Mouse (Mus musculus) C2C12 (cell line): Measurements from ENCODE around the gene Aff3. TPM values are rescaled to one million over a fixed set of nuclear protein-coding genes. Genes with fewer than 3 reads are reported as not detected.
A peak's percentile ranks its signal among the peaks of the same experiment; 100 is the strongest.

ENCODE experiments used
- H3K27me3 ChIP-seq: one replicate; pipeline ENCODE4 v1.6.1; 2011; ENCODE audit not compliant: control insufficient read depth, insufficient read depth, insufficient read length
- H3K36me3 ChIP-seq: one replicate; pipeline ENCODE4 v1.6.1; 2011; ENCODE audit not compliant: control insufficient read depth, insufficient read depth
- H3K4me3 ChIP-seq: one replicate; pipeline ENCODE4 v1.5.1; 2011; ENCODE audit warnings: mild to moderate bottlenecking, control low read depth; ENCODE audit not compliant: poor library complexity, insufficient read depth, severe bottlenecking
- H3K79me2 ChIP-seq: one replicate; pipeline ENCODE4 v1.6.1; 2011; ENCODE audit not compliant: control insufficient read depth, insufficient read depth
- H3K79me3 ChIP-seq: one replicate; pipeline ENCODE4 v1.6.1; 2011; ENCODE audit warnings: low read depth, control low read depth
- H3ac ChIP-seq: one replicate; pipeline ENCODE3; 2011; ENCODE audit warnings: low read depth; ENCODE audit not compliant: control insufficient read depth, insufficient read length
- CEBPB ChIP-seq: IDR thresholded peaks from one replicate; pipeline ENCODE4 v1.6.1; 2011; ENCODE audit warnings: low read depth, mild to moderate bottlenecking, control low read depth, moderate library complexity
- CTCF ChIP-seq: IDR thresholded peaks from one replicate; pipeline ENCODE4 v1.5.1; 2011; ENCODE audit not compliant: control insufficient read depth, insufficient read depth, insufficient read length
- FOSL1 ChIP-seq: IDR thresholded peaks from one replicate; pipeline ENCODE4 v1.8.0; 2011; ENCODE audit warnings: mild to moderate bottlenecking, low read length; ENCODE audit not compliant: poor library complexity, insufficient read depth, severe bottlenecking
- MAX ChIP-seq: IDR thresholded peaks from one replicate; pipeline ENCODE4 v1.6.1; 2011; ENCODE audit warnings: mild to moderate bottlenecking, control low read depth
- MYOD1 ChIP-seq: IDR thresholded peaks from one replicate; pipeline ENCODE4 v1.6.1; 2011; ENCODE audit warnings: low read depth; ENCODE audit not compliant: control insufficient read depth, insufficient read length
- MYOG ChIP-seq: IDR thresholded peaks from one replicate; pipeline ENCODE4 v1.6.1; 2011; ENCODE audit not compliant: control insufficient read depth, insufficient read length; ENCODE audit errors: extremely low read depth
- USF1 ChIP-seq: IDR thresholded peaks from one replicate; pipeline ENCODE4 v1.6.1; 2011; ENCODE audit warnings: low read depth, mild to moderate bottlenecking, control low read depth, moderate library complexity
- polyA plus RNA-seq: library from polyadenylated mRNA; unstranded; fragments of >200 nt; fragmentation: generic; extraction: Trizol; gene quantifications from one replicate; pipeline ENCODE4 v1.2.1, GENCODE M21; 2012; ENCODE audit warnings: missing spikeins

Aff3 gene
- polyA plus RNA-seq, 1 experiment = not detected

DNA sequence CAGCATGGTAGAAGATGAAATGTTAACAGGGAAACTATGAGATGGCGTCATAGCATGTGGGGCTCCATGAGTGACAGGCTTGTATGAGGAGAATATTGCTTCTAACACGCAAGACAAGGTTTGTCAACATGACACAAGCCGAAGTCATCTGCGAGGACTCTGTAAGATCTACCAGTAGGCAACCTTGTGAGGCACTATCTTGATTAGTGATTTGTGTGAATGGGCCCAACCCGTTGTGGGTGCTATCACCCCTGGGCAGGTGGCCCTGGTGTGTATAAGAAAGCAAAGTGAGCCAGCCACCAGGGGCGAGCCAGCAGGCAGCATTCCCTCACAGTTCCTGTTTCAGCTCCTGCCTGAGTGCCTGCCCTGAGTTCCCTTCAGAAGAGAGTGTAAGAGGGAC is 249.2 kb downstream of the Aff3 start:
- TF ChIP-seq MAX = no peak
- TF ChIP-seq CTCF = no peak
- TF ChIP-seq MYOG = no peak
- no peak for TF ChIP-seq FOSL1
- no peak for TF ChIP-seq MYOD1
- no peak for TF ChIP-seq USF1
- no peak for TF ChIP-seq CEBPB
- no peaks in the 10 kb centered on the region for H3K79me3 ChIP-seq
- H3ac ChIP-seq = no peak overlapping the region
- H3K36me3 ChIP-seq = no peaks in the 10 kb centered on the region
- no peak overlapping the region for H3K4me3 ChIP-seq
- H3K27me3 ChIP-seq = peaks cover 4% of the 10 kb centered on the region
- no peaks in the 10 kb centered on the region for H3K79me2 ChIP-seq

DNA sequence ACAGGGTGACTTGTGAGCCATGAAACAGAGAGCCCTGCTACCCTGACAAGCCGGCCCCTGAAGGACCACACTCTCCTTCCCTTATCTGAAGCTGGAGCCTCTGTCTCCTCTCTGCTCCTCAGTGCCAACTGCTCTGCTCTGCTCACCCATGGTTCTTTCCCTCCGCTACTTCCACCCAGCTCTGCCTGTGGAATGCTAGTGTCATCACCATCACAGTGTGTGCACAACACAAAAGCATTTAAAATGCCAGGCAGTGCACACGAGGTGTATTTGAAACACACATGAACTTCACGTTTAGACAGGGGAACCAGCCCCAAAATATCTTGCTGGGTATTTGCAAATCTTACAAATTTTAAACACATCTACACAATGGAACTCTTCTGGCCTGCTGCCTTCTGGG is 253.6 kb downstream of the Aff3 start:
- H3K79me3 ChIP-seq = no peaks in the 10 kb centered on the region
- TF ChIP-seq USF1 (no peak), CEBPB (no peak), MYOG (no peak), CTCF (no peak), FOSL1 (no peak), MYOD1 (no peak), MAX (no peak)
- no peak overlapping the region for H3ac ChIP-seq
- H3K36me3 ChIP-seq = no peaks in the 10 kb centered on the region
- no peaks in the 10 kb centered on the region for H3K79me2 ChIP-seq
- no peak overlapping the region for H3K4me3 ChIP-seq
- peaks cover 4% of the 10 kb centered on the region for H3K27me3 ChIP-seq

DNA sequence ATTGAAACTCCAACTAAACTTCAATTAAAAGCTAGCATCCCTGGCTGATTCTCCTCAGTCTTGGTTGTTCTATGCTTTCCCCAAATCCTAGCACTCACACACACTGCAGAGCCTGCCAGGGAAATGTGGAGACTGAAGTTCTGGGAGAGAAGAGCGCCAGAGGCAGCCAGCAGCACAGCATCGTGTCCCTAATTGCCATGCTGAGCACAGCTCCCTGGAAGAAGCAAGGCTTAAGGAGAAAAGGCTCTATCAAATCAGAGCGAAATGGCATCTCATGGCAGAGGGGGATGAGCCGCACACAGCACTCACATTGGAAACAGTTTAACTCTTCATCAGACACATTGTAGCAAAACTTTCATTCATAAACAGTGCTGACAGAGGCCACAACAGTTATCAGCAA is 254.3 kb downstream of the Aff3 start:
- Histone ChIP-seq H3K4me3 (no peak overlapping the region), H3K27me3 (peaks cover 4% of the 10 kb centered on the region), H3K79me2 (no peaks in the 10 kb centered on the region), H3K79me3 (no peaks in the 10 kb centered on the region), H3ac (no peak overlapping the region), H3K36me3 (no peaks in the 10 kb centered on the region)
- TF ChIP-seq MYOG (no peak), CTCF (no peak), USF1 (no peak), MAX (no peak), FOSL1 (no peak)

DNA sequence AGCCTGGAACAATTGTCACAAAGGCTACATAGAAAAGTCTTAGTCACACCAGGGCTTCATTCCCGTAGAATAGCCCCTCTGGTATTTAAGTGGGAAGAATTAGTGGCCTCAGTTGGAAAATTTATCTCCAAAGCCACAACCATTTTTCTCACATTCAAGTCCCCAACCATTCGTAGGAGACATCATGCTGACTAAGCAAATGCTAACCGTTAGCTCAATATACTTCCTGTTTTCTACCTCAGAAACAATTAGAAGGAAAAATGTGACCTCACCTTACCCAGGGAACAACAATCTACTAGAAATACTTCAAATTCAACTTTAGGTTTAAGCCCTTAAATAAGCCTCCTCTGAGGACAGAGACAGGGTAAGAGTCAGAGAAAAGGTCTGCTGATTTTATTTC is 256.5 kb downstream of the Aff3 start:
- H3K36me3 ChIP-seq = no peaks in the 10 kb centered on the region
- H3K27me3 ChIP-seq = peaks cover 4% of the 10 kb centered on the region
- TF ChIP-seq USF1 = no peak
- H3K4me3 ChIP-seq = no peak overlapping the region
- no peaks in the 10 kb centered on the region for H3K79me2 ChIP-seq
- no peak overlapping the region for H3ac ChIP-seq
- no peaks in the 10 kb centered on the region for H3K79me3 ChIP-seq

DNA sequence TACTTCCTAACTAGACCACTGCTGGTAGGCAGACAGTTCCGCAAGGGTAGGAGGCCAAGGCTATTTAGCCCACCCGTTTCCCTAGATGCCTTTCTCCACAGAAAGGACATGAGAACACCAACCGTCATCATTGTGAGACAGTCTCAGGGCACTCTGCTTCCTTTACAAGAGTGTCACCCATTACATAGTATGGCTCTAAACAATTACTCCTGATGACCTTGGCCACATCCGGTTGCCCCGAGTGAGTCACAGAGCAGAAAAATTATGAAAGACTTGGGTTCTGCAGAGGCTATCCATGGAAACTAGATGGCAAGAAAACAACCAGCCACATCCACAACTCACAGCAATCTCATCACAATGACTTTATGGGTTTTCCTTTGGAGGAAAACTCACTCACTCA is 261.0 kb downstream of the Aff3 start:
- Histone ChIP-seq H3K79me2 (no peaks in the 10 kb centered on the region), H3K27me3 (no peaks in the 10 kb centered on the region), H3K4me3 (no peak overlapping the region), H3ac (no peak overlapping the region), H3K79me3 (no peaks in the 10 kb centered on the region), H3K36me3 (no peaks in the 10 kb centered on the region)
- TF ChIP-seq FOSL1 (no peak), CEBPB (peak; percentile 42)

DNA sequence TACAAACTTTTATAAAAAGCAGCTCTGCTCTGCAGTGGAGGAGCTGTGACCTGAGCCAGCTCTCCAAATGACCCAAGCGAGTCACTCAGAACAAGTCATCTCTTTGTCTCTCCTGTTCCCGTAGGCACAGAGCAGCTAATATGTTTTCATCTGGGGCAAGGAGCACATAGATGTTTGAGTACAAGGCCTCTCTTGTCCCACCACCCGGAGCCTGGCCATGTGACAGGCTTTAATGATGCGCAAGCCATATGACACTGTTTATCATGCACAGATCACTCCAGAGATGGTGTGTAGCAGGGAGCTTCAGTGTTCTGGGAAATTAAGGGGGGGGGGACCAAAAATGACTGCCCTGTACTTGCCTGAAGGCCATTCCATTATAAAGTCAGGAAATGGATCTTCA is 262.9 kb downstream of the Aff3 start:
- TF ChIP-seq USF1 (no peak), MAX (no peak), FOSL1 (no peak), CTCF (no peak), MYOG (no peak), MYOD1 (no peak), CEBPB (no peak)
- Histone ChIP-seq H3K79me3 (no peaks in the 10 kb centered on the region), H3ac (no peak overlapping the region), H3K36me3 (no peaks in the 10 kb centered on the region), H3K79me2 (no peaks in the 10 kb centered on the region), H3K27me3 (no peaks in the 10 kb centered on the region), H3K4me3 (no peak overlapping the region)

DNA sequence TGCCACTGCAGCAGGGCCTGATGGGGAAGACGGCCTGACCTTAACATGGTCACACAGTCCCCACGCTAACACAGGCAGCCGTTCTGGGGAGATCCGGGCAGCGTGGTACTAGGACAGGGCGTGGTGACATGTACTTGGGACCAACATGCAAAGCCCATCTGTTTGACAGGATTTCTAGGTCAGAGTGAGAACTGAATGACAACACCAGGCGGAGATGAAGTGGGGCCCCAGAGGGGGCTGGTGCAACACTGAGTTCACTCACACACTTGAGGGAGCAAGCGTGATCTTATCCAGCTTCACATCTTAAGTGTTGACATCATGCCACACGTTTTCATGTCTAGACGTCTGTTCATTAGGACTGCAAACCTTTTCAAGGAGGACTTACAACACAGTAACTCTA is 265.5 kb downstream of the Aff3 start:
- Histone ChIP-seq H3K27me3 (no peaks in the 10 kb centered on the region), H3ac (no peak overlapping the region), H3K79me3 (no peaks in the 10 kb centered on the region), H3K36me3 (no peaks in the 10 kb centered on the region), H3K4me3 (no peak overlapping the region), H3K79me2 (no peaks in the 10 kb centered on the region)
- TF ChIP-seq MYOD1 = no peak
- TF ChIP-seq USF1 = no peak
- TF ChIP-seq FOSL1 = no peak
- no peak for TF ChIP-seq CTCF
- no peak for TF ChIP-seq MYOG
